Mouse (Mus musculus) stomach, postnatal 0 days (tissue): ENCODE data around the gene Ost4.

Experiments
- CTCF ChIP-seq: IDR thresholded peaks from 2 replicates; pipeline ENCODE4 v1.5.1; 2016; ENCODE audit warnings: antibody characterized with exemption, low read depth, mild to moderate bottlenecking, moderate library complexity
- EP300 ChIP-seq: optimal IDR thresholded peaks from 2 replicates; pipeline ENCODE3; 2016; ENCODE audit warnings: antibody characterized with exemption

GRCm38 (mm10) chr5:30864322-30864721 lies 43.3 kb downstream of the Ost4 start:
- TF ChIP-seq CTCF (no peak), EP300 (no peak)
